Mouse (Mus musculus): Measurements from ENCODE around the gene Eapp.

DNA sequence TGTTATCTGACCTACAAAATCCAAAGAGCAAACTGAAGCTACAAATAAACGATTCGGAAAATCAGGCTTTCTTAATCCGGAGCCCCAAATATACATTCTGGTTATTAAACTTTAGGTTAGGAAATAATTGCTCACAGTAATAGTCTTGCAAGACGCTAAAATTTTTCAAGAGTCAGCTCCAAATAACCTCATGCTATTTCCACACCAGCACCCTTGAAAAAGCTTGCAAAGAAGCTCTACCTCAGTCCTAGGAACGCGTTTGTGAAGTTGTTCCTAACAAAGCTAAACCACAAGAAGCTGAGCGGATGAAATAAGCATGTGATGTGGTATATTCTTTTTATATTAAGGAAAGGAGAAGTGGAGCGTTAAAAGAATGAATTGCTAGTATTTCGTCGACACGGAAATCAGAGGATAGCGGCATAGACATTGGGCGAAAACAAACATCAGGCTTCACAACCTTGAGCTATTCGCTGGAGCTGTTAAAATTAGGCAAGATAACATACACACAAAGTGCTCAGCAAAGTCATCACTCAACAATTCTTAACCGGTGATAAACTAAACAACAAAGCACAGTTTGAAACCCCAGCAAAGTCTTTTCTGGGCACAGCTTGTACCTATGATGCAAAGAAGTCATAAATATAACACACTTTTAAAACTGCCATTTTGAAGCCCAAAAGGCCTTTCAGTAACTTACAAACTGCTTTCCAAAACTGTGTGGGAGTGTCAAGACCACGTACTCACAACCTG lies 40.2 kb downstream of the Eapp start:
- TF ChIP-seq POLR2A (IDR thresholded peaks at IDR 0.05; ENCODE audit: low read depth, low read length) (no peak), CTCF (conservative IDR thresholded peaks at IDR 0.05; ENCODE audit: insufficient read depth, insufficient read length, low read depth, low read length) (no peak)
